Mouse (Mus musculus) midbrain, postnatal 0 days (tissue): ENCODE data around the gene Gstt3. TPM values are rescaled to one million over a fixed set of nuclear protein-coding genes. Genes with fewer than 3 reads are reported as not detected.

Experiments used
- ATAC-seq: fragments of 200-750 bp; cut with Nextera tagmentation; 2 replicates; pipeline ENCODE4 v1.8.0; 2017; ENCODE audit warnings: moderate number of reproducible peaks, mild to moderate bottlenecking, moderate TSS enrichment, moderate library complexity; ENCODE audit not compliant: low FRiP score
- DNase-seq: peaks from one replicate; pipeline ENCODE4 v3.0.0-alpha.2; 2015; ENCODE audit warnings: low spot score
- H3K27ac ChIP-seq: fragments of 300-500 bp; sonication (generic); 2 replicates; pipeline ENCODE4 v1.5.1; 2014; ENCODE audit warnings: low read depth, mild to moderate bottlenecking, low read length, mixed read lengths
- H3K27me3 ChIP-seq: fragments of 300-500 bp; sonication (generic); 2 replicates; pipeline ENCODE4 v1.6.1; 2014; ENCODE audit warnings: low read length, control low read depth, mixed read lengths; ENCODE audit not compliant: insufficient read depth
- H3K36me3 ChIP-seq: fragments of 300-500 bp; sonication (generic); 2 replicates; pipeline ENCODE4 v1.6.1; 2014; ENCODE audit warnings: low read length, control low read depth, mixed read lengths; ENCODE audit not compliant: insufficient read depth
- H3K4me1 ChIP-seq: fragments of 300-500 bp; sonication (generic); 2 replicates; pipeline ENCODE4 v1.6.1; 2014; ENCODE audit warnings: mild to moderate bottlenecking, control low read depth, antibody characterized with exemption, low read length, mixed read lengths; ENCODE audit not compliant: insufficient read depth
- H3K4me2 ChIP-seq: fragments of 300-500 bp; sonication (generic); 2 replicates; pipeline ENCODE4 v1.6.1; 2014; ENCODE audit warnings: low read depth, mild to moderate bottlenecking, low read length, mixed read lengths; ENCODE audit not compliant: poor library complexity, severe bottlenecking
- H3K4me3 ChIP-seq: fragments of 300-500 bp; sonication (generic); 2 replicates; pipeline ENCODE4 v1.5.1; 2014; ENCODE audit warnings: low read depth, mild to moderate bottlenecking, low read length, moderate library complexity
- H3K9ac ChIP-seq: fragments of 300-500 bp; sonication (generic); replicated peaks from 2 replicates; pipeline ENCODE4 v1.6.1; 2014; ENCODE audit warnings: mild to moderate bottlenecking, low read length, moderate library complexity, mixed read lengths; ENCODE audit not compliant: poor library complexity, severe bottlenecking
- H3K9me3 ChIP-seq: fragments of 300-500 bp; sonication (generic); 2 replicates; pipeline ENCODE4 v1.6.1; 2016; ENCODE audit warnings: low read length, control low read depth
- CTCF ChIP-seq: IDR thresholded peaks from 2 replicates; pipeline ENCODE4 v1.5.1; 2016; ENCODE audit warnings: antibody characterized with exemption, mild to moderate bottlenecking
- WGBS: fragments of 180-500 bp; shearing (Covaris S2); extraction: QIAGEN DNeasy Blood & Tissue Kit; methylation state at CpG from one replicate; pipeline ENCODE4 v1.1.7; 2014; 5-methylcytosine and 5-hydroxymethylcytosine counted together
- polyA plus RNA-seq: library from polyadenylated mRNA; unstranded; fragments of >200 nt; fragmentation: Nextera tagmentation; extraction: Ambion mirVana; gene quantifications from 2 replicates; pipeline ENCODE4 v1.2.1, GENCODE M21; 2015
- total RNA-seq: library from RNA; depleted of rRNA; stranded (reverse); fragments of >200 nt; gene quantifications from 2 replicates; pipeline ENCODE4 v1.2.3, GENCODE M21; 2014

Gstt3 gene
- total and polyA plus RNA-seq, 2 experiments from 2014 or later = 2.8 to 7.7 TPM

DNA sequence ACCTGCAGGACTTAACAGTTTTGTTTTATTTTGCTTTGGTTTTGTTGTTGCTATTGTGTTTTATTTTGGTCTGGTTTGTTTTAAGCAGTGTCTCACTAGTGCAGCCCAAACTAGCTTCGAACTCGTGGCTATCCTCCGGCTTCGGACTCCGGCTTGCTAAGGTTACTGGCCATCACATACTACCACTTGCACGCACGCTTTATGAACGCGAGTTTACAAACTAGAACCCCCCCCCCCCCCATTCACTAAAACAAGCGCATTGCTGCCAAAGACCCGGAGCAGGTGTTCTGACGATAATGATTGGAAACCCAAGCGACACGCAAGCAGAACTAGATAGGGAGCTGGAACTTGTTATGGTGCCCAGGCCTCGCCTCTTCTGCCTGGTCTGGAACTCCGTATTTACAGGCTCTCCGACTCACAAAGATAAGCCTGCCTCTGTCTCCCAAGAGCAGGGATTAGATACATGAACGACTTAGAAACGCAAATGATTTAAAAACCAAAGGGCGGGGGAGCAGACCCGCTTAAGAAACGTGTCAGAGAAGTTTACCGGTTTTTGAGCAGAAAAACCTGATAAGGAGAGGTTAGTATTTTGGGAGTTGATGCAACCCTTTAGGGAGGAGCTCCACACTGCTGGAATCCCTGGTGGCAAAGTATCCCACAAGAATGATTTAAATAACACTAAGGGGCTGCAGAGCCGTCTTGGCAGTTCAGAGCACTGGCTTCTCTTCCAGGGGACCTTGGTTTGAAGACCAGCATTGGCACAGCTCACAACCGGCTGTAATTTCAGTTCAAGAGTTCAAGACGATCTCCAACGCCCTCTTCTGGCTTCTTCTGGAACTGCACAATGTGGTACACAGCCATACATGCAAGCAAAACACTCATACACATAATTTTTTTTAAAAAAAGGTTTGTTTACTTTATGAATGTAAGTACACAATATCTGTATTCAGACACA, 16.4 kb downstream of the Gstt3 start:
- Histone ChIP-seq H3K4me1 (no peaks in the 10 kb centered on the region), H3K27me3 (no peaks in the 10 kb centered on the region), H3K4me2 (peak overlapping the region; percentile 62), H3K9ac (0 out of 2 replicates have a peak overlapping the region, but pooled peaks have one; percentile 42), H3K27ac (peak overlapping the region; percentile 88), H3K4me3 (peak overlapping the region; percentile 82), H3K36me3 (no peaks in the 10 kb centered on the region), H3K9me3 (no peaks in the 10 kb centered on the region)
- under 1% methylated on average over 27 of the region's 27 CpGs for WGBS
- ATAC-seq (peak; percentile 35), DNase-seq (peak; percentile 86)
- TF ChIP-seq CTCF = peak; percentile 83

DNA sequence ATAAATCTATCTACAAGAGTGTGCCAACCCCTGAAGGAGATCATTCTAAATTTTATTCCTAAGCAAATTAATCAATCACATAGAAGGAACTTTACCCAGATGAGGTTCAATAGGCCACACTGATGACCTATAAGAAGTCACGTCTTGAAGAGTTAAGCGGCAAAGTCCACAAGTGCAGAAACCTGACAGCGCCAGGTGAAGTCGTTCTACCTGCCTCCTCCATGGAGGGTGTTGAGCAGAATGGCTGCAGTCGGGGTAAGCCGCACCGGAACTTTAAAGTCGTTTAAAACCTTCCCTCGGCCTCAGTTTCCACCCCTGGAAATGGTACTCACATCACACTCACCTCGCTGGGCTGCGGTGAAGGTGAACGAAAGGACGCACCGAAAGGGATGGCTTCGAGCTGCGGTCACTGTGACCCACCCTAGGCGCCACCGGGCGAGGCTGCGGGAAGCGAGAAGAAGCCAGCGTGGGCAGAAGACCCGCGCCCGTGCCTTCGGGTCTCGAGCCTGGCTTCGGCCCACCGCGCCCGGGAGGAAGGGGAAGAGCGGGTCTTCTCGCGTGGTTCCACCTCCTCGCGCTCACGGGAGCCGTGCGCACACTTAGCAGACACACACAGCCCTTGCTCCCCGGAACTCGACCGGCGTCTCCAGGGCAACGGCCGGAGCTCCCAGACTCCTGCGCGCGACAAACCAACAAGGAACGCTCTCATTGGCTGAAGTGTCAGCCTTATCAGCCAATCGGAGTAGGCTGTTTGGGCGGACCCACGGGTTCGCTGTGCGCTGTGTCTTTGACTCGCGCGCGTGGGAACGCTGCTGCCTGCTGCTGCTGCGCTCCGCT, 17.3 kb downstream of the Gstt3 start, which contains the start of gene Cabin1:
Gene Cabin1 (minus strand): TSS at position 660 of the 837 bp plus-strand sequence.
- Histone ChIP-seq H3K27ac (peak within 1 kb of the TSS; percentile 88), H3K27me3 (no peaks in the 10 kb centered on the region), H3K4me1 (no peaks in the 10 kb centered on the region), H3K9me3 (no peaks in the 10 kb centered on the region), H3K4me3 (peak within 1 kb of the TSS; percentile 82), H3K9ac (peak within 1 kb of the TSS; percentile 92), H3K4me2 (peak within 1 kb of the TSS; percentile 62), H3K36me3 (no peaks in the 10 kb centered on the region)
- TF ChIP-seq CTCF = no peak
- WGBS = under 1% methylated on average over 57 of the region's 61 CpGs
- DNase-seq (peak; percentile 99), ATAC-seq (peak; percentile 99)

DNA sequence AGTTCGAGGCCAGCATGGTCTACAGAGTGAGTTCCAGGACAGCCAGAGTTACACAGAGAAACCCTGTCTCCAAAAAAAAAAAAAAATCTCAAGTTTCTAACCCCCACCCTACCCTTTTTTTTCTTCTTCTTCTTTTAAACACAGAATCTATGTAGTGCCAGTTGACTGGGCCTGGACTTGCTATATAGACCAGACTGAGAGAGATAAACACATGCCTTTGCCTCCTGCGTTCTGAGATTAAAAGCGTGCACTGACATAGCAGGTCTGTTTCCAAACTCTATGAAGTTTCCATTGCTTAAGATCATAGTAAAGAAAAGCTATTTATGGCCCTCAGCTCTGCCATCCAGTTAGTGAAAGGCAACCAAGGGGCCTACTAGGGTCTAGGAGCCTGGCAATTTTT, 18.8 kb downstream of the Gstt3 start:
- TF ChIP-seq CTCF = no peak
- ATAC-seq (no peak), DNase-seq (no peak)
- Histone ChIP-seq H3K9ac (no peak overlapping the region; the same call in 1 of the 2 replicates), H3K36me3 (no peaks in the 10 kb centered on the region), H3K27me3 (no peaks in the 10 kb centered on the region), H3K4me1 (no peaks in the 10 kb centered on the region), H3K27ac (no peak overlapping the region), H3K9me3 (no peaks in the 10 kb centered on the region), H3K4me3 (no peak overlapping the region), H3K4me2 (peak overlapping the region; percentile 62; the same call in 1 of the 2 replicates)
- WGBS = 97% methylated on average over 3 of the region's 3 CpGs

DNA sequence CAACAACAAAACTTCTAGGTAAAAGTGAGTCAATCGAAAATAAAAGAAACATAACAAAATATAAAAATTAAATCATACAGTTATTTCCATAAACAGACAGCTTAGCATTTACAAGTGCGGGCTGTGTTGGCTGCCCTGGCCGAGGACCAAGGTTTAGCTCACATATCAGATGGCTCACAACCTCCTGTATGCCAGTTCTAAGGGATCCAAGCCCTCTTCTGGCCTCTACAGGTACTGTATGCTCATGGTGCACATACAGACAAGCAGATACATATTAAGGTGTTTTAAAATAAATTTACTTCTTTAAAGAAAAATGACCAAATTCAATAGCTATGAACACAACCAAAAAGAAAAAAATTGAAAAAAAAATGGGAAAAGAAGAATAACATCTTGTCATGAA, 20.9 kb downstream of the Gstt3 start:
- DNase-seq = no peak
- Histone ChIP-seq H3K9me3 (no peaks in the 10 kb centered on the region), H3K27ac (no peak overlapping the region), H3K36me3 (0 out of 2 replicates have a peak, but pooled peaks cover under 1% of the 10 kb centered on the region), H3K27me3 (no peaks in the 10 kb centered on the region), H3K4me1 (no peaks in the 10 kb centered on the region), H3K9ac (no peak overlapping the region), H3K4me3 (no peak overlapping the region), H3K4me2 (no peak overlapping the region)
- 100% methylated on average over 3 of the region's 3 CpGs for WGBS
- no peak; the same call in 1 of the 2 replicates for TF ChIP-seq CTCF
- ATAC-seq = no peak

DNA sequence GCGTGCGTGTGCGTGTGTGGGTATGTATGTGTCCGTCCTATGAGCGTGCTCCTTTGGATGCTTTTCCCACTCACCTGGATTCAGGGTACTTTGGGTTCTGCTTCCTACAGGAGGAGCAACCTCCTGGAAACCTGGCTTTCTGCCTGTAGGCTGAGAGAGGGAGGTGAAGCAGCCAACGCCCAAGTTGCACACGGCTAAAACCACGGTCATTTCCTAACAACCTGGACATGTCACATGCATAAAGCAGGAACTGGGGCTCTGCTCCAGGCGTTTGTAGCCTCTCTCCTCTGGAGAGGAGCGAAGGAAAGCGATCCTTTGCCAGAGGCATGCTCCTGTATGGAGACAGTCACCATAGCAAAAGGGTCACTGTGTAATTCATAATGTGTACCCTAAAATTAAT, 24.5 kb downstream of the Gstt3 start:
- ATAC-seq (no peak), DNase-seq (no peak)
- Histone ChIP-seq H3K4me3 (no peak overlapping the region), H3K27me3 (no peaks in the 10 kb centered on the region), H3K9ac (no peak overlapping the region), H3K4me1 (no peaks in the 10 kb centered on the region), H3K9me3 (no peaks in the 10 kb centered on the region), H3K4me2 (no peak overlapping the region), H3K36me3 (peaks cover 32% of the 10 kb centered on the region), H3K27ac (no peak overlapping the region)
- TF ChIP-seq CTCF = no peak
- 96% methylated on average over 11 of the region's 11 CpGs for WGBS
